Mouse (Mus musculus) forebrain, embryonic 14.5 days (tissue): ENCODE measurements around the gene Iqgap3. TPM values are rescaled to one million over a fixed set of nuclear protein-coding genes. Genes with fewer than 3 reads are reported as not detected.

ENCODE experiments used
- ATAC-seq: fragments of 200-750 bp; cut with Nextera tagmentation; 2 replicates; pipeline ENCODE4 v1.8.0; 2017; ENCODE audit warnings: mild to moderate bottlenecking, moderate library complexity
- DNase-seq: peaks from one replicate; pipeline ENCODE4 v3.0.0-alpha.2; 2015; ENCODE audit warnings: low spot score
- H3K27ac ChIP-seq: fragments of 300-500 bp; sonication (generic); 2 replicates; pipeline ENCODE4 v1.5.1; 2014; ENCODE audit warnings: low read depth, mild to moderate bottlenecking, control low read depth, low read length, moderate library complexity
- H3K27me3 ChIP-seq: fragments of 300-500 bp; sonication (generic); replicated peaks from 2 replicates; pipeline ENCODE4 v1.6.1; 2014; ENCODE audit warnings: low read length, control low read depth, mixed read lengths; ENCODE audit not compliant: control insufficient read depth, insufficient read depth
- H3K36me3 ChIP-seq: fragments of 300-500 bp; sonication (generic); 2 replicates; pipeline ENCODE4 v1.6.1; 2014; ENCODE audit warnings: low read length, control low read depth; ENCODE audit not compliant: control insufficient read depth, insufficient read depth
- H3K4me1 ChIP-seq: fragments of 300-500 bp; sonication (generic); 2 replicates; pipeline ENCODE4 v1.6.1; 2014; ENCODE audit warnings: antibody characterized with exemption, low read length, control low read depth; ENCODE audit not compliant: control insufficient read depth, insufficient read depth
- H3K4me2 ChIP-seq: fragments of 300-500 bp; sonication (generic); 2 replicates; pipeline ENCODE4 v1.6.1; 2014; ENCODE audit warnings: mild to moderate bottlenecking, control low read depth, low read length
- H3K4me3 ChIP-seq: fragments of 300-500 bp; sonication (generic); 2 replicates; pipeline ENCODE4 v1.5.1; 2014; ENCODE audit warnings: low read depth, low read length, control low read depth
- H3K9ac ChIP-seq: fragments of 300-500 bp; sonication (generic); 2 replicates; pipeline ENCODE4 v1.6.1; 2014; ENCODE audit warnings: mild to moderate bottlenecking, low read length, control low read depth, moderate library complexity
- H3K9me3 ChIP-seq: fragments of 300-500 bp; sonication (generic); replicated peaks from 2 replicates; pipeline ENCODE4 v1.6.1; 2016; ENCODE audit warnings: low read length, control low read depth, mixed read lengths; ENCODE audit not compliant: control insufficient read depth
- WGBS: fragments of 180-500 bp; shearing (Covaris S2); extraction: QIAGEN DNeasy Blood & Tissue Kit; methylation state at CpG from one replicate; pipeline ENCODE4 v1.1.7; 2014; 5-methylcytosine and 5-hydroxymethylcytosine counted together
- polyA plus RNA-seq: library from polyadenylated mRNA; unstranded; fragments of >200 nt; fragmentation: Nextera tagmentation; extraction: Ambion mirVana; gene quantifications from 2 replicates; pipeline ENCODE4 v1.2.1, GENCODE M21; 2014

Iqgap3 gene
- polyA plus RNA-seq, 1 experiment from 2014 or later: 7.6 TPM

- Histone ChIP-seq H3K4me3 (peak overlapping the region; percentile 52), H3K9ac (peak overlapping the region; percentile 70), H3K27ac (peak overlapping the region; percentile 83), H3K9me3 (no peaks in the 10 kb centered on the region), H3K27me3 (peaks cover 12% of the 10 kb centered on the region; the same call in 1 of the 2 replicates), H3K4me1 (peaks cover 18% of the 10 kb centered on the region), H3K36me3 (no peaks in the 10 kb centered on the region), H3K4me2 (peak overlapping the region; percentile 97)
- ATAC-seq (peak; percentile 82), DNase-seq (peak; percentile 98)
- WGBS: under 1% methylated on average over 32 of the region's 32 CpGs
Observed at GRCm38 (mm10) chr3:88138336-88139242, 56.8 kb downstream of the Iqgap3 start.

GRCm38 (mm10) chr3:88139243-88140177 lies 57.7 kb downstream of the Iqgap3 start:
- ATAC-seq: no peak

GRCm38 (mm10) chr3:88140178-88140902 lies 58.6 kb downstream of the Iqgap3 start:
- Histone ChIP-seq H3K9ac (no peak overlapping the region), H3K4me3 (no peak overlapping the region), H3K4me2 (no peak overlapping the region; the same call in 1 of the 2 replicates), H3K27ac (no peak overlapping the region; the same call in 1 of the 2 replicates), H3K9me3 (no peaks in the 10 kb centered on the region), H3K27me3 (peaks cover 12% of the 10 kb centered on the region; the same call in 1 of the 2 replicates), H3K36me3 (no peaks in the 10 kb centered on the region), H3K4me1 (peaks cover 35% of the 10 kb centered on the region)
- DNase-seq (peak; percentile 21), ATAC-seq (no peak)
- 35% methylated on average over 11 of the region's 11 CpGs for WGBS

More at GRCm38 (mm10) chr3:88139243-88140177, 57.7 kb downstream of the Iqgap3 start:
- Histone ChIP-seq H3K4me2 (peak overlapping the region; percentile 97), H3K9me3 (no peaks in the 10 kb centered on the region), H3K27ac (peak overlapping the region; percentile 83), H3K9ac (peak overlapping the region; percentile 70), H3K36me3 (no peaks in the 10 kb centered on the region), H3K4me1 (peaks cover 27% of the 10 kb centered on the region), H3K4me3 (peak overlapping the region; percentile 52), H3K27me3 (peaks cover 12% of the 10 kb centered on the region; the same call in 1 of the 2 replicates)
- peak; percentile 32 for DNase-seq
- WGBS: 21% methylated on average over 25 of the region's 25 CpGs

- H3K4me2 ChIP-seq: peak overlapping the region; percentile 96; the same call in 1 of the 2 replicates
- no peaks in the 10 kb centered on the region for H3K9me3 ChIP-seq
- H3K27me3 ChIP-seq: peaks cover 12% of the 10 kb centered on the region; the same call in 1 of the 2 replicates
- DNase-seq (no peak), ATAC-seq (no peak)
- 48% methylated on average over 6 of the region's 6 CpGs for WGBS
- peaks cover 40% of the 10 kb centered on the region for H3K4me1 ChIP-seq
- H3K4me3 ChIP-seq: no peak overlapping the region
- peak overlapping the region; percentile 10; the same call in 1 of the 2 replicates for H3K27ac ChIP-seq
- 0 out of 2 replicates have a peak, but pooled peaks cover 3% of the 10 kb centered on the region for H3K36me3 ChIP-seq
- no peak overlapping the region for H3K9ac ChIP-seq
Observed at GRCm38 (mm10) chr3:88140903-88141430, 59.2 kb downstream of the Iqgap3 start.

- Histone ChIP-seq H3K4me3 (peak overlapping the region; percentile 88), H3K36me3 (0 out of 2 replicates have a peak, but pooled peaks cover 3% of the 10 kb centered on the region), H3K27me3 (peaks cover 12% of the 10 kb centered on the region; the same call in 1 of the 2 replicates), H3K27ac (peak overlapping the region; percentile 98), H3K9ac (peak overlapping the region; percentile 90), H3K4me2 (peak overlapping the region; percentile 96), H3K9me3 (no peaks in the 10 kb centered on the region), H3K4me1 (peaks cover 44% of the 10 kb centered on the region)
- DNase-seq (peak; percentile 28), ATAC-seq (no peak)
- WGBS: 12% methylated on average over 9 of the region's 9 CpGs
Observed at GRCm38 (mm10) chr3:88141439-88141786, 59.6 kb downstream of the Iqgap3 start.

- ATAC-seq: peak; percentile 89
- peak within 1 kb of the TSS; percentile 88 for H3K4me3 ChIP-seq
- H3K27me3 ChIP-seq: peaks cover 12% of the 10 kb centered on the region; the same call in 1 of the 2 replicates
- H3K4me1 ChIP-seq: peaks cover 45% of the 10 kb centered on the region
- under 1% methylated on average over 49 of the region's 52 CpGs for WGBS
- 0 out of 2 replicates have a peak, but pooled peaks cover 3% of the 10 kb centered on the region for H3K36me3 ChIP-seq
- DNase-seq: peak; percentile 98
- no peaks in the 10 kb centered on the region for H3K9me3 ChIP-seq
- peak within 1 kb of the TSS; percentile 96 for H3K4me2 ChIP-seq
- peak within 1 kb of the TSS; percentile 90 for H3K9ac ChIP-seq
- H3K27ac ChIP-seq: peak within 1 kb of the TSS; percentile 98
Observed at GRCm38 (mm10) chr3:88141787-88142523, 60.2 kb downstream of the Iqgap3 start, which contains the start of gene Mef2d. TSS of gene Mef2d (plus strand) at chr3:88142372.

GRCm38 (mm10) chr3:88142546-88142915 lies 60.8 kb downstream of the Iqgap3 start:
- peak; percentile 68 for DNase-seq
- H3K27ac ChIP-seq: peak overlapping the region; percentile 98
- ATAC-seq: peak; percentile 52
- H3K9me3 ChIP-seq: no peaks in the 10 kb centered on the region
- 0 out of 2 replicates have a peak, but pooled peaks cover 3% of the 10 kb centered on the region for H3K36me3 ChIP-seq
- peaks cover 12% of the 10 kb centered on the region; the same call in 1 of the 2 replicates for H3K27me3 ChIP-seq
- H3K9ac ChIP-seq: peak overlapping the region; percentile 90
- whole genome bisulfite sequencing: 0% methylated on average over 52 of the region's 57 CpGs
- peak overlapping the region; percentile 96 for H3K4me2 ChIP-seq
- peaks cover 47% of the 10 kb centered on the region for H3K4me1 ChIP-seq
- H3K4me3 ChIP-seq: peak overlapping the region; percentile 88
